Mouse (Mus musculus) midbrain, embryonic 14.5 days (tissue): ENCODE data around the gene Cdh16. TPM values are rescaled to one million over a fixed set of nuclear protein-coding genes. Genes with fewer than 3 reads are reported as not detected.
"Not testable (repeated sequence)": the region's sequence is repeated elsewhere in the genome, so short reads cannot be mapped to it uniquely, and the experiment has no call there.

Source experiments
- ATAC-seq: fragments of 200-750 bp; cut with Nextera tagmentation; 2 replicates; pipeline ENCODE4 v1.8.0; 2017; ENCODE audit warnings: moderate number of reproducible peaks, moderate library complexity; ENCODE audit not compliant: low FRiP score, low TSS enrichment
- DNase-seq: peaks from one replicate; pipeline ENCODE4 v3.0.0-alpha.2; 2015
- H3K27ac ChIP-seq: fragments of 300-500 bp; sonication (generic); replicated peaks from 2 replicates; pipeline ENCODE4 v1.5.1; 2014; ENCODE audit warnings: mild to moderate bottlenecking, low read depth, low read length, moderate library complexity
- H3K27me3 ChIP-seq: fragments of 300-500 bp; sonication (generic); 2 replicates; pipeline ENCODE4 v1.6.1; 2014; ENCODE audit warnings: low read length, control low read depth, mixed read lengths; ENCODE audit not compliant: control insufficient read depth, insufficient read depth
- H3K36me3 ChIP-seq: fragments of 300-500 bp; sonication (generic); 2 replicates; pipeline ENCODE4 v1.6.1; 2014; ENCODE audit warnings: low read length, control low read depth; ENCODE audit not compliant: control insufficient read depth, insufficient read depth
- H3K4me1 ChIP-seq: fragments of 300-500 bp; sonication (generic); 2 replicates; pipeline ENCODE4 v1.6.1; 2014; ENCODE audit warnings: mild to moderate bottlenecking, antibody characterized with exemption, low read length, control low read depth; ENCODE audit not compliant: control insufficient read depth, insufficient read depth
- H3K4me2 ChIP-seq: fragments of 300-500 bp; sonication (generic); 2 replicates; pipeline ENCODE4 v1.6.1; 2014; ENCODE audit warnings: mild to moderate bottlenecking, low read length, moderate library complexity
- H3K4me3 ChIP-seq: fragments of 300-500 bp; sonication (generic); replicated peaks from 2 replicates; pipeline ENCODE4 v1.5.1; 2014; ENCODE audit warnings: low read depth, low read length
- H3K9ac ChIP-seq: fragments of 300-500 bp; sonication (generic); replicated peaks from 2 replicates; pipeline ENCODE4 v1.6.1; 2014; ENCODE audit warnings: mild to moderate bottlenecking, low read length, moderate library complexity
- H3K9me3 ChIP-seq: fragments of 300-500 bp; sonication (generic); 2 replicates; pipeline ENCODE4 v1.6.1; 2016; ENCODE audit warnings: low read length, control low read depth, mixed read lengths; ENCODE audit not compliant: control insufficient read depth
- WGBS: fragments of 180-500 bp; shearing (Covaris S2); extraction: QIAGEN DNeasy Blood & Tissue Kit; methylation state at CpG from one replicate; pipeline ENCODE4 v1.1.7; 2014; 5-methylcytosine and 5-hydroxymethylcytosine counted together
- polyA plus RNA-seq: library from polyadenylated mRNA; unstranded; fragments of >200 nt; fragmentation: Nextera tagmentation; extraction: Ambion mirVana; gene quantifications from 2 replicates; pipeline ENCODE4 v1.2.1, GENCODE M21; 2014

Cdh16 gene
- not detected in 2 replicates for polyA plus RNA-seq

GRCm38 (mm10) chr8:104624161-104624560, at the start of gene Cdh16:
Gene Cdh16 (minus strand): TSS chr8:104624396.
- no peak for DNase-seq
- no peaks in the 10 kb centered on the region for H3K36me3 ChIP-seq
- WGBS = 68% methylated on average over 6 of the region's 6 CpGs

GRCm38 (mm10) chr8:104655614-104656013, 31.4 kb upstream of the Cdh16 start:
- Histone ChIP-seq H3K4me2 (no peak overlapping the region), H3K4me1 (no peaks in the 10 kb centered on the region), H3K4me3 (no peak overlapping the region), H3K9ac (no peak overlapping the region), H3K9me3 (no peaks in the 10 kb centered on the region), H3K36me3 (no peaks in the 10 kb centered on the region), H3K27me3 (no peaks in the 10 kb centered on the region), H3K27ac (no peak overlapping the region)
- ATAC-seq = no peak
- WGBS = 77% methylated on average over 4 of the region's 4 CpGs
- DNase-seq = no peak

More at GRCm38 (mm10) chr8:104624161-104624560, at the start of gene Cdh16:
- Histone ChIP-seq H3K9ac (no peak within 1 kb of the TSS), H3K4me3 (no peak within 1 kb of the TSS), H3K27me3 (no peaks in the 10 kb centered on the region), H3K27ac (no peak within 1 kb of the TSS), H3K4me1 (no peaks in the 10 kb centered on the region), H3K9me3 (no peaks in the 10 kb centered on the region), H3K4me2 (no peak within 1 kb of the TSS)
- no peak for ATAC-seq

GRCm38 (mm10) chr8:104654984-104655383, 30.8 kb upstream of the Cdh16 start:
- WGBS = 2% methylated on average over 3 of the region's 3 CpGs
- no peak overlapping the region for H3K27ac ChIP-seq
- H3K4me1 ChIP-seq = no peaks in the 10 kb centered on the region
- H3K9ac ChIP-seq = no peak overlapping the region
- H3K27me3 ChIP-seq = no peaks in the 10 kb centered on the region
- DNase-seq (peak; percentile 96), ATAC-seq (peak; percentile 76)
- no peaks in the 10 kb centered on the region for H3K9me3 ChIP-seq
- H3K4me2 ChIP-seq = no peak overlapping the region
- no peak overlapping the region for H3K4me3 ChIP-seq
- H3K36me3 ChIP-seq = no peaks in the 10 kb centered on the region

GRCm38 (mm10) chr8:104644187-104644586, 20.0 kb upstream of the Cdh16 start:
- not testable (repeated sequence) for H3K4me3 ChIP-seq, H3K27ac ChIP-seq, H3K4me2 ChIP-seq, H3K36me3 ChIP-seq, H3K9ac ChIP-seq, ATAC-seq, H3K9me3 ChIP-seq, DNase-seq, H3K27me3 ChIP-seq
- peaks cover 18% of the 10 kb centered on the region for H3K4me1 ChIP-seq
- 75% methylated on average over 3 of the region's 3 CpGs for WGBS

- peak overlapping the region; percentile 86 for H3K4me3 ChIP-seq
- H3K27ac ChIP-seq = peak overlapping the region; percentile 80
- peak overlapping the region; percentile 75 for H3K9ac ChIP-seq
- peak; percentile 25 for ATAC-seq
- no peak for DNase-seq
- H3K27me3 ChIP-seq = no peaks in the 10 kb centered on the region
- 74% methylated on average over 6 of the region's 6 CpGs for WGBS
- H3K36me3 ChIP-seq = peaks cover 16% of the 10 kb centered on the region
- H3K9me3 ChIP-seq = no peaks in the 10 kb centered on the region
- peaks cover 18% of the 10 kb centered on the region for H3K4me1 ChIP-seq
- H3K4me2 ChIP-seq = peak overlapping the region; percentile 89
These were observed 18.1 kb upstream of the Cdh16 start for GRCm38 (mm10) chr8:104642324-104642654.

GRCm38 (mm10) chr8:104641426-104642323, 17.5 kb upstream of the Cdh16 start, which contains the start of gene Ciao2b:
Gene Ciao2b (minus strand): TSS chr8:104641965.
- Histone ChIP-seq H3K9ac (peak within 1 kb of the TSS; percentile 75), H3K4me2 (peak within 1 kb of the TSS; percentile 89), H3K27me3 (no peaks in the 10 kb centered on the region), H3K4me1 (peaks cover 18% of the 10 kb centered on the region), H3K4me3 (peak within 1 kb of the TSS; percentile 86), H3K36me3 (peaks cover 16% of the 10 kb centered on the region), H3K27ac (peak within 1 kb of the TSS; percentile 80), H3K9me3 (no peaks in the 10 kb centered on the region)
- peak; percentile 95 for DNase-seq
- under 1% methylated on average over 66 of the region's 66 CpGs for WGBS
- peak; percentile 94 for ATAC-seq

GRCm38 (mm10) chr8:104640831-104641370, 16.7 kb upstream of the Cdh16 start:
- no peaks in the 10 kb centered on the region for H3K27me3 ChIP-seq
- WGBS = 12% methylated on average over 25 of the region's 25 CpGs
- no peak for DNase-seq
- no peak for ATAC-seq
- H3K9me3 ChIP-seq = no peaks in the 10 kb centered on the region
- no peak overlapping the region for H3K27ac ChIP-seq
- peaks cover 16% of the 10 kb centered on the region for H3K36me3 ChIP-seq
- peaks cover 18% of the 10 kb centered on the region for H3K4me1 ChIP-seq
- peak overlapping the region; percentile 75 for H3K9ac ChIP-seq
- H3K4me3 ChIP-seq = peak overlapping the region; percentile 86
- peak overlapping the region; percentile 89 for H3K4me2 ChIP-seq

GRCm38 (mm10) chr8:104640241-104640640, 16.0 kb upstream of the Cdh16 start:
- H3K9ac ChIP-seq = peak overlapping the region; percentile 75; the same call in 1 of the 2 replicates
- H3K27me3 ChIP-seq = no peaks in the 10 kb centered on the region
- DNase-seq (no peak), ATAC-seq (no peak)
- H3K9me3 ChIP-seq = no peaks in the 10 kb centered on the region
- peaks cover 18% of the 10 kb centered on the region for H3K4me1 ChIP-seq
- H3K27ac ChIP-seq = no peak overlapping the region
- H3K4me3 ChIP-seq = peak overlapping the region; percentile 86
- 87% methylated on average over 7 of the region's 7 CpGs for WGBS
- peaks cover 22% of the 10 kb centered on the region for H3K36me3 ChIP-seq
- peak overlapping the region; percentile 89 for H3K4me2 ChIP-seq
